ENCODE assay signal across 17 mouse cellular contexts in the genomic region with DNA sequence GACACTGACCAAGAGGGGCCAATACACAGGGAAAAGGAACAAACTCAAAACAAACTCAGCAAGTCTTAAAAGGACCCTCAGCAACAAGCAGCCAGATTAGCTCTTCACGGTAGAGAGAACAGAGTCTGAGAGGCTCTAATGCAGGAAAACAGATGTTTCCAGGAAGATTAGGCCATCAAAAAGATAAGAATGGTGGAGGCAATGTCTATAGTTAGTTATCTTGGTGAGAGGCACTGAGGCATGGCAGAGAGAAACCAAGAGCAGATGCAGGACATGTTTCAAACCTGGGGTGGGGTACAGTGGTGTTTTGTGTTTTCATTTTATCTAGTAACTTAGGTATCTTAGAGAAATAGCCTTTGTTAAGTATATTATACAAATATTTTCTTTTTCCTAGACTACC. TPM values are rescaled to one million over a fixed set of nuclear protein-coding genes. Genes with fewer than 3 reads are reported as not detected.
DNase-seq lines count a peak whose midpoint lies in the region; ATAC-seq and TF ChIP-seq lines count a peak whose summit lies in the region.
"Had no signal": no experiment of that assay in that cellular context is flagged by ENCODE, and none has a peak within 500 bp of the region (broad histone marks: within the 10 kb centered on the region; RNA-seq: fewer than 3 reads in every experiment).

No protein-coding gene starts in this region.

- no peaks in the 10 kb centered on the region for H3K27me3 ChIP-seq in liver, embryonic 14.5 days (ENCODE audit: control insufficient read depth, insufficient read depth, low read length)
- H3K27me3 ChIP-seq: heart, embryonic 15.5 days; hindbrain, embryonic 12.5 days had no signal

- no peak for TF ChIP-seq CTCF in liver, embryonic 14.5 days (IDR thresholded peaks at IDR 0.05; ENCODE audit: low read depth)

- WGBS in liver, embryonic 14.5 days (ENCODE audit: insufficient replicate concordance), result 3% methylated on average over 1 of the region's 1 CpGs

- H3K4me1 ChIP-seq in liver, embryonic 14.5 days (replicated peaks; ENCODE audit: control insufficient read depth in 2 of 2, insufficient read depth in 2 of 2, low read length in 1 of 2), result peaks cover 22% of the 10 kb centered on the region in 2 experiments

- peak; percentile 94 for TF ChIP-seq EP300 in liver, embryonic 14.5 days (IDR thresholded peaks at IDR 0.05; ENCODE audit: low read depth)

- peak overlapping the region; percentile 95 for H3K27ac ChIP-seq in liver, embryonic 14.5 days
- H3K27ac ChIP-seq: hindbrain, embryonic 12.5 days had no signal

- no peaks in the 10 kb centered on the region for H3K9me3 ChIP-seq in liver, embryonic 14.5 days (ENCODE audit: control insufficient read depth, low read length)
- H3K9me3 ChIP-seq: heart, embryonic 15.5 days; hindbrain, embryonic 12.5 days had no signal

- peaks cover 52% of the 10 kb centered on the region for H3K36me3 ChIP-seq in liver, embryonic 14.5 days (replicated peaks; ENCODE audit: control insufficient read depth, insufficient read depth, low read depth)

- peak overlapping the region; percentile 90 for H3K9ac ChIP-seq in liver, embryonic 14.5 days (replicated peaks)
- H3K9ac ChIP-seq: forebrain, postnatal 0 days; heart, embryonic 15.5 days; hindbrain, embryonic 12.5 days; lung, embryonic 14.5 days had no signal

- H3K4me3 ChIP-seq in liver, embryonic 14.5 days (ENCODE audit: insufficient read depth in 1 of 2, low read depth in 2 of 2, low read length in 2 of 2), result peak overlapping the region; percentile 92 to 96
- H3K4me3 ChIP-seq: heart, embryonic 15.5 days; hindbrain, embryonic 12.5 days had no signal

- peak; percentile 59 for DNase-seq in 416B (ENCODE audit: low read depth)
- peak; percentile 41 for DNase-seq in A20 (ENCODE audit: low read depth, low spot score)
- DNase-seq in c-Kit-positive CD71-positive TER-119-positive erythroid progenitor cells, embryonic 14.5 days (ENCODE audit: low spot score), result peak; percentile 76
- peak in 2 of 3 experiments; percentile 70 to 78 for DNase-seq in liver, embryonic 14.5 days (ENCODE audit: low read depth in 3 of 3, low spot score in 3 of 3)
- no peak for DNase-seq in embryo, embryonic 11 days
- no peak for DNase-seq in layer of hippocampus, postnatal 25 days (ENCODE audit: extremely low spot score in 1 of 2, low spot score in 1 of 2)
- no peak for DNase-seq in left cerebral cortex, postnatal 14 days (ENCODE audit: low spot score in 2 of 2)
- DNase-seq: cerebellum, adult 8-10 months; forebrain, postnatal 0 days; kidney, postnatal 14 days; layer of hippocampus, adult 9-11 months; left cerebral cortex, postnatal 4 days; thymus, postnatal 25 days had no signal

- peak; percentile 72 for ATAC-seq in liver, embryonic 14.5 days (ENCODE audit: insufficient read depth)
- ATAC-seq: forebrain, postnatal 0 days; intestine, embryonic 16.5 days had no signal

- H3K4me2 ChIP-seq in liver, embryonic 14.5 days (ENCODE audit: low read depth), result peak overlapping the region; percentile 80
- H3K4me2 ChIP-seq: heart, embryonic 15.5 days; hindbrain, embryonic 12.5 days had no signal

- intact Hi-C loops in left cerebral cortex, postnatal 14 days (cut with DNase I), result no loop called here

RNA-seq across cellular contexts. Expression of a gene that starts 2.1 kb away (rescaled TPM):
- polyA plus RNA-seq in liver, embryonic 14.5 days (2012; rRNA removed), result 152 and 217 TPM in 2 replicates
- polyA plus RNA-seq in liver, embryonic 14.5 days (2014; fragmentation: Nextera tagmentation; extraction: Ambion mirVana), result 401 and 411 TPM in 2 replicates
- total RNA-seq in layer of hippocampus, postnatal 25 days (2021), result 10 to 100 TPM; 75.3 to 81.8 TPM
- 10 to 100 TPM; 79.2 to 84.0 TPM for total RNA-seq in left cerebral cortex, postnatal 14 days (2021)

RNA-seq across cellular contexts. Expression of a gene that starts 11.0 kb away (rescaled TPM):
- polyA plus RNA-seq in liver, embryonic 14.5 days (2012; rRNA removed), result 0.90 and 0.98 TPM in 2 replicates
- polyA plus RNA-seq in liver, embryonic 14.5 days (2014; fragmentation: Nextera tagmentation; extraction: Ambion mirVana), result 0.94 and 1.2 TPM in 2 replicates
- total RNA-seq in layer of hippocampus, postnatal 25 days (2021), result 10 to 100 TPM; 14.5 to 15.2 TPM
- total RNA-seq in left cerebral cortex, postnatal 14 days (2021), result 10 to 100 TPM; 12.6 to 14.6 TPM

RNA-seq across cellular contexts. Expression of a gene that starts 17.3 kb away (rescaled TPM):
- polyA plus RNA-seq in liver, embryonic 14.5 days (2012; rRNA removed), result 0.64 and 0.84 TPM in 2 replicates
- 0.50 and 0.59 TPM in 2 replicates for polyA plus RNA-seq in liver, embryonic 14.5 days (2014; fragmentation: Nextera tagmentation; extraction: Ambion mirVana)
- total RNA-seq in layer of hippocampus, postnatal 25 days (2021), result 10 to 100 TPM in 1 of 2 experiments, 1 to 10 TPM in 1; 8.2 to 10.4 TPM
- 10 to 100 TPM; 14.6 to 17.0 TPM for total RNA-seq in left cerebral cortex, postnatal 14 days (2021)

Comparison
In these comparisons a context has a peak if more than half of its experiments do, and no peak if none do; other contexts are left out.
1. DNase-seq: peak in 416B (single experiment), A20 (single experiment), c-Kit-positive CD71-positive TER-119-positive erythroid progenitor cells, embryonic 14.5 days (single experiment) and liver, embryonic 14.5 days (2 of 3); none in embryo, embryonic 11 days (single experiment), layer of hippocampus, postnatal 25 days (0 of 2) and left cerebral cortex, postnatal 14 days (0 of 2).